Mouse (Mus musculus): ENCODE measurements at regions not wholly inside any gene's neighbourhood (a gene's known extent, or its start where the extent isn't known, plus 50 kb on each side); places are given as distances from the start of the nearest gene placed in this dataset.

DNA sequence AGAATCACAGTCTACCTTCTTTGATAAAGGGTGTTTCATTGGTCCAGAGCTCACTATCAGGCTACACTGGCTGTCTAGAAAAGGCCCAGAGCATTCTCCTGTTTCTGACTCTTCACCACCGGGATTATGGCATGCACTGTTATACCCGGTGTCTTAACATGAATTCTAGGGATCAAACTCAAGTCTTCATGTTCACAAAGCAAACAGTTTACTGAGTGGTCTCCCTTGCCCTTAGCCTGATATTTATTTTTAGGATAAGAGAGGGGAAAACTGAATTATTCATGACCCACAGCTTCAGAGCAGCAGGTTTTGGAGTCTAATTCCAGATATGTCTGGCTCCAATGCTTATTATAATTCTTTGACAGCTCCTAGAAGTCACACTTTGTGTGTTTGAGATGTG, 596.0 kb upstream of the Gm26657 start:
- no peak for DNase-seq

DNA sequence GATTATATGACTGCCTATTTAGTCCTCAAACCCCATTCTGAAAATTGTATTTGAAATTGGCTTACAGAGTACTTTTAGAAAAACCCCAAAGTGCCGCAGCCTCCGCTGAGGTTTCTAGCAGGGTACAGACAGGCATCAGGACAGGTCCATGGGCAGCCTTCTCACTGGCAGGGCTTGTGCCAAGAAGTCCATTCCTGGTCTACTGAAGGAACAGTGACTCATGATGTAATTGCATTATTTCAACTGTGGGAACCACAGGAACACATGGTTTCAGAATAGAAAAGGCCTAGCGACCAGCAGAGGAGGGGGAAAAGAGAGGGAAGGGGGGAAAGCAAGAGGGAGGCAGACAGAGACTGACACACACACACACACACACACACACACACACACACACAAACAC, 603.0 kb upstream of the Gm26657 start:
- no peak for DNase-seq

DNA sequence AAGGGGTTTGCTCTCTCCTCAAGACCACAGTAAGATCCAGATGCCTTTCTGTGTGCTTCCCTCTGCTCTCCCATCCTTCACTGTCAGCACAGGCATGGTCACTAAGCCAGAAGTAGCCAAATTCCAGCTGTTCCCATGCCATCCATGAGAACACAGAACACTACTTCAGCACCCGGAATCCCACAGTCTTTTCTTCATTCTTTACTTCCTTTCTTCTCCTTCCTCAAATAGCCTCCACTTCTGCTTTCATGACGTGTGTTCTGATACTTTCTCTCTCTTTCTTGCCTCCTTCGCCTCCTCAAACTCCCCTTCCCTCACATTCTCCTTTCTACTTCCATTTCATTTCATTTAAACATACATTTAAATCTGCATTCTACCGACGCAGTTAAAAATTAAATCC, 602.1 kb upstream of the Klf4 start:
- no peak for DNase-seq

DNA sequence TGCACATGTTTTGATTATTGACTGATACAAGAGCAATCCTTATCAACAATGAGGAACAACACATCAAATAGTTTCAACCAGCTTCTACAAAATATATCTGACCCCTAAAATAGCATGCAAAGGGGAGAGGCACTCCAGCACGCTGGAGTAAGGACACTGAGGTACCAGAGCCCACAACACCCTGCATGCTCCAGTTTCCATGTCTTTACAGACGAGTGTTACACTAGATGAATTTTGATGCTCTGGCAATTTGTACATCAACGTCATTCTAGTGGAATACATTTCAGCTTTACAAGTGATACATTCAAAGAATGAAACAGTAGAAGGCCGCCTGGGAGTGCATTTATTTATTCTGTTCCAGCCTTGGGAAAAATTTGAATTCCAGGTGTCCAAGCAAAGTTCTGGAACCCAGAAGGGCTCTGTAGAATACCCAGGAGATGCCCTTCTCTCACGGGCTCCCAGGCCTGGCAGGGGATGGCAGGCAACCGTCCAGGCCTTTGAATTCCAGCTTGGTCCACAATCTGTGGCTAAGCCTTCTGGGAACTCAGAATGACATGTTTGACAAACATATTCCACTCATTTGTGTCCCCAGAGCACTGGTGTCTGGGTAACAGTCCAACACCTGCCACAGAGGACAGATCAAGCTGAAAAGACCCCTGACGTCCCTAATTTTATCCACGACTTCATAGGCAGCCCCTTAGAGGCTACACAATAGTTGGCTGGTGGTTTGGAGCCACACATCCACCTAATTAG, 595.6 kb upstream of the Klf4 start:
- no peak for DNase-seq

DNA sequence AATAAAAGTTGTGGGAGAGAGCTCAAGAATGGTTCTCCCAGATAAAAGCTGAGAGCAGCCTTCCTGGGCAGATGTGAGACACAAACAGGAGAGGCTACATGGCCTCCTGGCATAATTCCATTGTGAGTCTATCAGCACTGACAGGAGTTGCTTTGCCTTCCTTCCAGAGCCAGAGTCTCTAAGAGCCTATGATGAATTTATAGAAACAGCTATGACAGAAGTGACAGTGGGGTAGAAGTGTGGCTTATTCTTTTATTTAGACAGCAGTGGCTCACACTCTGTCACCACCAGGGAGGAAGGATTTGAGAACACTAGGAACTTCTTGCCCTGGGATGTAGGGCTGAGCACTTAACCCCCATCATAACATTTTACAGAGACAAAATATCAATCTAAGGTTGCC, 592.2 kb upstream of the Klf4 start:
- no peak for DNase-seq

DNA sequence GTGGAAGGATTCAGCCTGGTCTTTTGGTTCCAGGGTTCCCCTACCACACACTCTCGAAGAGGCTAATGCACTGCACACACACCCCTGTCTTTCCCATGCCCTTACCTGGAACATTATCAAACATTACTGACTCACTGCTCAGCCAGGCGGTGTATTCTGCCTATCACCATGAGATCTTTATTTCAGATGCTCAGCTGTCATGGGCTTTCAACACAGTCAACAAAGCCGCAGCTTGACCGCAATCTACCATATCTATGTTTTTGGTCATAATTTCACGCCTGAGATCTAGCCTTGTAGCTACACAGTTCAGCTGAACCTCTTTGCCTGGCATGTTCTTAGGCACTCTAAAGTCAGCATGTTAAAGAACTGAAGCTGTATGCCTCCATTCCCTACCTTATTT, 589.9 kb upstream of the Klf4 start:
- DNase-seq = no peak

DNA sequence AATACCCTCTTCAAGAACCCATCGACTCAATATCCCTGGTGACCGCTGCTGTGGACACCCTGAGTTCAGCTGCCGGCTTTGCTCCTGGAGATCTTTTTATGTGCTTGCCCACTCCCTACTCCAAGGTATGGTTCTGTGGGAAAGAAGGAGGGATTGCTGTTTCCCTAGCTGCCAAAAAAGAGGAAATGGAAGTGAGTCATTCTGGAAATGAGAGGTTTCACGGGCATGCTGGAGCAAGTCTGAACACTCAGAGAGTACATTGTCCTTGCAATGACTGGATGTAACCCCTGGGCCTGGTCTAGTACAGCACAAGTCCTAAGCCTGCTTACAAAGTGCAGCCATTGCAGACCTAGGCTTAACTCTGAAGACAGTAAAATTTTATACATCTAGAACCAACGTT, 589.4 kb upstream of the Klf4 start:
- DNase-seq = no peak

DNA sequence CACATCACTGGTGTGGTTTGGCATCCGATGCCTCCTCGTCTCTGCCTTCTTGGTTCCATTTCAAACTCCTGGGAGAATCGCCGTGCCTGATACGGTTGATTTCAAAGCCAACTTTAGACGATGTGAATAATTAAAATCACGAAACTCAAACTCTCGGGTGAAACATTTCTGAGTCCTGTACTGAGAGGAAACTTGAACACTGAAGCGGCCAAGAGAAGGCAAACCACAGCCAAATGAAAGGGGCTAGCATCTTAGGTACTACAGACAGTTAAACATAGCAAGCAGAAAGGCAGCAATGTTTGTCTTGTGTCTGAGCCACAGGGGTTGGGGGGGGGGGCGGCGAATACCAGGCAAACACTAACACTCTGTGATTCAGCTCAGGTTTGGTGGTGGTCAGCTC, 588.1 kb upstream of the Klf4 start:
- DNase-seq = no peak

DNA sequence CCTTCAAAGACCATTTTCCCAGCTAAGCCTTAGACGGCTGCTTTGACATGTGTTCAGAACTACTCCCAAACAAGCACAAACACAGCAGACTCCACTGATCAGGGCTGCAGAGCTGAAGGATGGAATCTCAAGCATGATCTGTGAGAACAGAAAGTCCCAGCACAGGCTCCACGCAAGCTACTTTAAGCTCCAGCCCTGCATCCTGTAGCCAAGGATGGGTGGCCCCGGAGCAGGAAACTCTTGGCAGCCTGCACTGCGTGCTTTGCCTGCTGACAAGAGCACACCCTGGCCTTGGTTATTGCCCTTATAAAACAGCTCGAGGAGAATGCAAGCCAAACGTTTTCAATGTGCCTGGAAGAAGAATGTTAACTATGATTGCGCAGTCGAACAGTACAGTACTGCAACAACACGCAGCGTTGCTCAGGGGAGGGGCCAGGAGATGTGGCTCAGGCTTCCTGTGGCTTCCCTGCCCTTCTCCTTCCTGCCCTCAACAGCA, 581.5 kb upstream of the Klf4 start:
- peak; percentile 92 to 95 for DNase-seq

DNA sequence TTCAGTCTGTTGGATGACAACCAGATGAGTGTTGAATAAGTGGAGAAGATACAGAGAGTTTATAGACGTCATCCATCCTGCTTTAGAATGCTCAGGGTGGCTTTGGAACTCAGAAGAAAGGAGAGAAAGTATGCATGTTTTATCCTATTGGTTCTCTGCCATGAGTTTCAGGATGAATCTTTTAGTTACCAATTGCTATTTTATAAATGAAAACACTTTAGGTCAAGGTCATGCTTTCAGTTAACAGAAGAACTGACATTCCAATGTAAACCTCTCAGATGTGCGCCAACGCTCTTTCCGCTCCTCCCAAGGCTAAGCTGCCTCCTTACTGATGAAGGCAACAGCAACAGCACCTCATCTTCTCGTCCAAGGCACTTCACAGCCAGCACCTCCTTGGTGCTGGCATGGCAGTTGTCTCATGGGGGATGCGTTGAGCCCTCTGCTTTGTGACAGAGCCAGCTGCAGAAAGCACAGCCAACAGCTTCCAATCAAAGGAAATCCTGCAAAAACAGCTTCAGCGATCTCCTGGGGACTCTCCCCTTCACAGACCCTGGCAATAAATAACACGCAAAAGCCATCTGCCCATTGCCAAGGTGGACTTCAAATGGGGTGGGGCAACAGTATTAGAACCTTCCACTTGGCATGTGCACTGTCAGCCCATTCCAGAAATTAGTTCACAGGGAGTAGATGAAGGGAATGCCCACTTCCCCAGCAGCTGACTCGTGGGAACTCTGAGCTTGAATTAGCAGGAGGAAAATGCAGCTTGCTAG, 580.9 kb upstream of the Klf4 start:
- DNase-seq = peak in 1 of 2 experiments; percentile 46

DNA sequence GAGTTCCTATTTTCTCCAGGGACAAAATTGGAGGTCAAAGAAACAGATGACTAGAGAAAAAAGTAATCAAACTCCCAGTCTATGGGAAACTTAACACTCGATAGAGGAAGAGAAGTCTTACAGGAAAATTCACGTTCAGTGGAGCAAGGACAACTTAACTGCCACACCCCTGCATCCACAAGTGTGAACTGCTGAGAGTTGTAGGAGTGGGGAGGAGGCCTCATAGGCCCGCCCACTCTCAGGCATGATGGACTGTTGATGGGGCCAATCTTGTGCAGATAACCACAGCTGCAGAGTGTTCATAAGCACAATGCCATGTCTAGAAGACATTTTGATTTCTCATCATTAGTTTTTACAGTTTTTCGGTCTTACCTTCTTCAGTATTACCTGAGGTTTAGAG, 574.7 kb upstream of the Klf4 start:
- no peak for DNase-seq

DNA sequence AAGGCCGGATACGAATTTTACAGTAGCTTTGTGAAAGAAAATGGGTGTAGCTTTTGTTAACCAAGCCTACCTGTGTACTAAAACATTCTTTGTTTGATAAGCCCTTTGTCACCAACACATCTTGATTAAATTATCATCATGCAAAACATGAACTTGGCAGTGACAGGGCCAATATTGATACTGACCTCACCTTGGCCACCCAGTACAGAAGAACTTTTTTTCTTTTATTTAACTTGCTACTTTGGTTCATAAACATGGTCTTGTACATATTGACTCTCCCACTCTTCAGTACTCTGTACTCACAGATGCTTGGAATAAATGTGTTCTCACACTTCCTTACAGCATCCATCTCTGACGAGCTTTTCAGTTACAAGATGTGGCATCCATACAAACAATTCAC, 570.0 kb upstream of the Klf4 start:
- DNase-seq = no peak

DNA sequence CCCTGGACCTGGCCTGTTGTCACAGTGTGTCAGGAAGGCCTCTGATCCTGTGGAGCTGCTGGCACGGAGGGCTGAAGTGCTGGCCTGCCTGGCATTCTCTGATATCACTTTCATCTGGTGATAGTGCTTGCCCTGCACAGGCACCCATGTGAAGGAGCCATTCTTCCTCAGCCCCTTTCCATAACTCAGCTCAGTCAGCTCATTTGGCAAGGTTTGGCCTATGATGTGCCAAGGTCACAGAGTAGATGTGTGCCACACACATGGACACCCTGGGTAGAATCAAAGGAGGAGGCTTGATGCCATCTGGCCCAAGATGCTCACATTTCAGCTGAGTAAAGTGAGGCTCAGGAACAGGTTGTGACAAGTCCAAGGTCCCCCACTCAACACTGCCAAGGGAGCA, 558.5 kb upstream of the Klf4 start:
- DNase-seq = no peak

DNA sequence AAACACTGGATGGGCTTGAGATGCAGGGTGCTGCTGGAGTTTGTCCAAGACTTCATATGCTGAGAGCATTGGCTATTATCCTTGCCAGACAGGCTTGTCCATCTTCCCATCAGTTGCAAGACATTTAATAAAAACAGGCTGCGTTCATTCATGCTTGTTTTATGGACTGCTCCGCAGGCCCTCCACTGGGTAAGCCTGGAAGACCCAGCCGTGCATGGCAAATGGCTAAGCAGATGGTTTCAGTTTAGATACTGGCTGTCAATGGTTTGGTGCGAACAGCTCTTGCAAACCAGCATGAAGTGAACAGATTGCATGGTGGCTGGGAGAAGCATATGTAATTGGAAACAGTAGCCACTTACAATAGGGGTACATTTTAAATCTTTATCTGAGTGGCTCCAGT, 556.4 kb upstream of the Klf4 start:
- DNase-seq = no peak

DNA sequence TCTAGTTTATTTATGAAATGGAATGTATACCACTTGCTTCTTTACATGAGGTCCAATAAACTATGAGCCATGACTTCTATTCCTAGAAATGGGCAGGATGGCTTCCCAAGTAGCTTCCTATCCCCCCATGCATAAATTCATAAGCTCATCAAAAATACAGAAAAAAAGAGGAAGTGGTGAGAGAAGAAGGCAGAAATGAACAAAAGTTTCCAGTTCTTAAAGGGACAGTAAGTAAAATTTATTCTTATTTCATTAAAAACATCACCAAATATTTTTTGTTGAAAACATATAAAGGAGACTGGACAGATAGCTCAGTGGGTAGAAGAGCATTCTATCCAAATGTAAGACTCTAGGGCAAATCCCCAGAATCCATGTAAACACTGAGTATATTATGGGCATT, 554.0 kb upstream of the Klf4 start:
- no peak for DNase-seq

DNA sequence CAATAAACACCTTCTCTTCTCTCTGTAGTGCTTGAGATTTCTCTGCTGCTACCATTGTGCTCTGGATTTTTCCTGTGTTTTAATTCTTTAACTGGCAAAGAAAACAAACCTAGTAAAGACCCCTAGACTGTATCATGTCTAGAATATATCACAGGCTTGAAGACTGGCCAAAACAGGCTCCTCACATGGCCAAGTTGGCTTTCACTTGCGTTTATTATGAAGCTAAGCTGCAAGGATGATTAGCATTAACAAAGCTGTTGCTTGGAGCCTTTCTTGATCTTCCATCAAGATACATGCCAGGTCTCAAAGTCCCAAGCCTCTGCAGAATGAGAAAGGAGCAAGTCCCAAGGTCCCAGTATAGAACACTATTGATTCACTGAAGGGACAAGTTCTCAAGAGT, 551.9 kb upstream of the Klf4 start:
- DNase-seq = no peak

DNA sequence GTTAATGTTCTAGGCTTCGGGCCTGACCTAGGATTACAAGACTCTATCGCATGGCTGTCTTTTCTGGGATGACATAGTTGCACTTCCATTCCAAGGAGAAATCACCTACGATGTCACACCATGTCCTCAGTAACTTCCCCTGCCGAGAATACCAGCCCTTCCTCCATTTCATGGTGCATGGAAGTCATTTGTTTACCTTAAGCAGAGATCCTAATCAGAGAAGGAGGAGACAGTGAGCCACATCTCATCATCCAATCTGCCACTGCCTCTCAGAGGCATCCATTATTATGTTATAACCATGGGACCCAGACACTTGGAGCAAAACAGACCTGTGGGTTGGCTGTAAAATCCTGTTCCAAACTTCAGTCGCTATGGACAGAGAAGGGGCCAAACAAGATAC, 550.1 kb upstream of the Klf4 start:
- DNase-seq = peak; percentile 18 to 63

DNA sequence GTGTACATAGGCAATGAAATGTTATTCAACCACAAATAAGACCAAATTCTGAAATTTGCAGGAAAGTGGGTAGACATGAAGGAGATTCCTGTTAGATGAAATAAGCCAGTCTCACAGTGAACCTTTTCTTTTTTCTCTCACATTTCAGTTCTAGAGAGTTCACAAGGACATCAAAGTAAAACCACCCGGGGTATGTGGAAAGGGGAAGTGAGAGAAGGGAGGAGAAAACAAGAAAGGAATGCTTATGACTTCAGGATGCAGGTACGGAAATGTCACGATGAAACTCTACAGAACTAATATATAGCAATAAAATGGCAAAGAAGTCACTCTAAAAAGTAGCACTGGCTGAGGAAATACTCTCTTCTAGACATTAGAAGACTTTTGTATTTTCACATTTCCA, 548.7 kb upstream of the Klf4 start:
- DNase-seq = no peak

DNA sequence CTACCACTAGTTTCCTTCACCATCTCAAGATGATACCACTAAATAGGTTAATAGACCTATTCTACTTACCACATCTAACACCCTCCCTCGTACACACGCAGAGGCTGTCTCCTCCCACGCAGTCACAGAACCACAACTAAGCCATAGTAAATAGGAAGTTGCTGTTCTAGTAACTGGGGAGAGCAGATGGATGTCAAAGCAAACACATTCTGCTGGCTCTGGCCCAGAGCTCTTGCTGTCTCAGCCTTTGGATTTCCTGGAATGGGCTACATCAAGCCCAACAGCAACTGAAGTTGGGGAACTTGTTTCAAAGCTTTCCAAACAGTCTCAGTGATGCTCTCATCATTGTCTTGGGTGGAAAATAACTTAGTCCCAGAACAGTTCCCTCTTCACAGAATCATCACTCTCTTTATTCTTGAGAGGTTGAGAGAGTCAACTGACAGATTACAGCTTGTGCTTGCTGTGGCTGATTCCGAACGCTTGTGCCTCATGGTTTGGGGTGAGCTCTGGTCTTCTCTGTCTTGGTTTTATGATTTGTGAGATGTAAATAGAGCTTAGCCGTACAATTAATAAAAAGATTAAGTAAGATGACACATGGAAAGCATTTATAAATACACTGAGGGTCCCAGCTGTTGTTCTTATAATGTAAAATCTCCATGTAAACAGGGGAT, 538.5 kb upstream of the Klf4 start:
- peak; percentile 62 to 72 for DNase-seq

DNA sequence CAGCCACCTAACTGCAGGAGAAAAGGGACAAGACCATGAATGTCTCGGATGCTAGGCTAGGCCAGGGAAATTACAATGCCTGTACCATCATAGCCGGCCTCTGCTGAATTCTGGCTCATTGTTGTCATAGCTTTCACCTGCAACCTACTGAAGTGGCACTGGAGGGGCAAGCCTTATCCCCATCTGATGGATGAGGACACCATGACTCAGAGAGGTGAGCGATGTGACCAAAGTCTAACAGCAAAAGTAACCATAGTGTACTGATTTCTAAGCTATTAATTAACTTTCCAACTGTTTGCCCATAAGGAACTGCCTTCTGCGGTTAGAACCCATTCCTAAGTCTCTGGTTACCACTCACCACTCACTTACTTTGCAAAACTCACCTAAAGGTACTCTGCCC, 536.6 kb upstream of the Klf4 start:
- no peak for DNase-seq

DNA sequence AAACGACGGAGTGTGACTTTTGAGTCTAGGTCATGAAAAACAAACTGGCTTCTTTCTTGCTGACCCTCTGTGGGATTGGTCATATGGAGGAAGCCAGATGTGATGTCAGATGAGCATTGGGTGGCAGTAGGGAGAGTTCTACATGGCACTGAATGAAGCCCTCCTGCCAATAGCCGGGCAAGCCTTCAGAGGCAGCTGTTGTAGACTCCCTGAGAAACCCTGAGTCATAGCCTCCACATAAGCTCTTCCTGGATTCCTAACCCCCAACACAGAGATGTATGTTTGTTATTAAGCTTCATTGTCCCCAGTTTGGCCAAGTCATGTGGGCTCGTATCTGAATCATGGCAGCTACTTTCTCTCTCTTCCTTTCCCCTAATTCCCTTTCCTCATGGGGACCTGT, 532.4 kb upstream of the Klf4 start:
- no peak for DNase-seq

DNA sequence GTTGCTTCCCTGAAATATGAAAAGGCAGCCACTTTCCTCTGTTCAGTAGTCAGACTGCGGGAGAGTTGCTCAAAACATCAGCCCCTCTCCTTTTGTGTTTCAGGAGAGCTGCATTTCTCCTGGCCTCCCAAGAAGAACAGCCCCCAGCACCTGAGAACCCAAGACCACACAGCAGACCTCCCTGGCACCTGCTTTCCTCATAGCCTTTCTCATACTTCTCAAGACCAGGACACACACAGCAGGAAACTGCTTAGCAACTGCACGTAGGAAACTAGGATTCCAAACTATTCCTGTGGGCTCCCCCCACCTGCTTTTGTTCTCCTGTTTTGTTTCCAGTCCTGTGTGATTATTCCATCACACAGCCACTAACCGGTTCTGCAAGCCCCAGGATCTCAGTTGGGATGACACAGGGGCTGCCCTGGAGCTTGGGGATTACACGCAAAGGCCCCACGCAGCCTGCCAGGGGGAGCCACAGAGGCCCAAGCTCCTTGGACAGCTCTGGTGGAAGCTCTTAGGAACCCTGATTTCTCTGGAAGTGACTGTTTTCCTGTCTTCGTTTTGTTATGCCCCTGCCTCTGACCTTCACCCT, 519.6 kb upstream of the Klf4 start:
- DNase-seq = peak; percentile 6 to 9

DNA sequence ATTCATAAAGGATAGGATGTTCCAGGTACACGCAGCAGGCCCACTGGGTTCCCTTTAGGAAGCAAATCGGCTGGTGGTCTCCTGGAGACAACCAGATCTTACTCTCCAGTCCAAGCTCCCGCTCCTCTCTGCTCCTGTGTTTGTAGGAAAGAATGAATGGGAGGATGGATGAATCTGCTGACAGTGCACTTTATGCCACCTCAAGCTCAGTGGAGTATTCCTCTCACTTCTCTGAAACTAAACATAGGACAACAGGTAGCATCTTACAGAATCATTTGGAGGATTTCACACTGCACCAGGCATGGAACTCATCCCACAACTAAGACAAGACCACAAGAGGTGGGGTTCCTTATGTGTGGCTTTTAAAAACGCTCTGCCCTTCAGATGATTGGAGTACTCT, 507.1 kb upstream of the Klf4 start:
- DNase-seq = no peak

DNA sequence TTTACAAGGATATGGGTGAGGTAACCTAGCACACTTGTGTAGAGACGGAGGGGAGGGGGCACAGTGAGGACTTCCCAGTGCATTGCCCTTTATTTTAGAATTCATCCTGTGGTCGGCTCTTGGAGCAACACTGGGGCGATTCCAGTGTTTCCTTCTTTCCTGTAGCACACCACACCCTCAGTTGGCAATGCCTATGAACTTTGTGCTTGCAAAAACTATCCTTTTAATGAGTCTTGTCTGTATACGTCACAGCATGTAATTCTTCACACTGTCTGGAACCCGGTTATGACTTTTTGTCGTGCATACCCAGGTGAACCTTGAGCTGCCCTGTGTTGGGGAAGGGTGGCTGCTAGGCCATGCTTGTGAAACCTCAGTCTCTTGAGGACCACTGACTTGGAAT, 504.1 kb upstream of the Klf4 start:
- no peak for DNase-seq
